Mouse (Mus musculus) liver, embryonic 14.5 days (tissue): ENCODE results near the gene Ankrd33. TPM values are rescaled to one million over a fixed set of nuclear protein-coding genes. Genes with fewer than 3 reads are reported as not detected.
A peak's percentile ranks its signal among the peaks of the same experiment; 100 is the strongest.

Source experiments
- ATAC-seq: fragments of 200-750 bp; cut with Nextera tagmentation; 2 replicates; pipeline ENCODE4 v1.8.0; 2017; ENCODE audit warnings: moderate number of reproducible peaks, mild to moderate bottlenecking, moderate library complexity; ENCODE audit not compliant: insufficient read depth
- DNase-seq, 3 experiments: peaks; one replicate each; pipeline ENCODE4 v3.0.0-alpha.2; 2012 to 2013; ENCODE audit warnings: low read depth in 3 of 3, low spot score in 3 of 3
- H3K27ac ChIP-seq: fragments of 300-500 bp; sonication (generic); 2 replicates; pipeline ENCODE4 v1.5.1; 2014; ENCODE audit warnings: moderate library complexity, mild to moderate bottlenecking, control low read depth, inconsistent platforms
- H3K27me3 ChIP-seq: fragments of 300-500 bp; sonication (generic); 2 replicates; pipeline ENCODE4 v1.6.1; 2014; ENCODE audit warnings: mild to moderate bottlenecking, low read length, moderate library complexity; ENCODE audit not compliant: control insufficient read depth, insufficient read depth
- H3K36me3 ChIP-seq: fragments of 300-500 bp; sonication (generic); replicated peaks from 2 replicates; pipeline ENCODE4 v1.6.1; 2014; ENCODE audit warnings: low read depth; ENCODE audit not compliant: control insufficient read depth, insufficient read depth
- H3K4me1 ChIP-seq, 2 experiments: fragments of 200-500 bp in 1 of 2; fragments of 300-500 bp in 1 of 2; sonication (generic) in 1 of 2; replicated peaks; 2 replicates each; pipeline ENCODE4 v1.6.1; 2012 to 2014; ENCODE audit warnings: antibody characterized with exemption in 1 of 2, inconsistent platforms in 1 of 2, low read length in 1 of 2; ENCODE audit not compliant: control insufficient read depth in 2 of 2, insufficient read depth in 2 of 2
- H3K4me2 ChIP-seq: fragments of 300-500 bp; sonication (generic); 2 replicates; pipeline ENCODE4 v1.6.1; 2014; ENCODE audit warnings: low read depth, mild to moderate bottlenecking, control low read depth, moderate library complexity
- H3K4me3 ChIP-seq, 2 experiments: fragments of 200-500 bp in 1 of 2; fragments of 300-500 bp in 1 of 2; sonication (generic) in 1 of 2; 2 replicates each; pipeline ENCODE4 v1.5.1; 2012 to 2014; ENCODE audit warnings: low read depth in 2 of 2, low read length in 2 of 2, mild to moderate bottlenecking in 2 of 2, control low read depth in 1 of 2, inconsistent platforms in 1 of 2, moderate library complexity in 1 of 2; ENCODE audit not compliant: insufficient read depth in 1 of 2
- H3K9ac ChIP-seq: fragments of 300-500 bp; sonication (generic); replicated peaks from 2 replicates; pipeline ENCODE4 v1.6.1; 2014; ENCODE audit warnings: mild to moderate bottlenecking, control low read depth, moderate library complexity
- H3K9me3 ChIP-seq: fragments of 300-500 bp; sonication (generic); 2 replicates; pipeline ENCODE4 v1.6.1; 2016; ENCODE audit warnings: low read length, mixed read lengths; ENCODE audit not compliant: control insufficient read depth
- CTCF ChIP-seq: IDR thresholded peaks from 2 replicates; pipeline ENCODE4 v1.5.1; 2016; ENCODE audit warnings: antibody characterized with exemption, low read depth, control low read depth
- EP300 ChIP-seq: IDR thresholded peaks from 2 replicates; pipeline ENCODE4 v1.6.1; 2016; ENCODE audit warnings: antibody characterized with exemption, low read depth
- WGBS: fragments of 180-500 bp; shearing (Covaris S2); extraction: QIAGEN DNeasy Blood & Tissue Kit; methylation state at CpG from one replicate; pipeline ENCODE4 v1.1.7; 2014; ENCODE audit not compliant: insufficient replicate concordance; 5-methylcytosine and 5-hydroxymethylcytosine counted together
- polyA plus RNA-seq, 2 experiments: library from polyadenylated mRNA; depleted of rRNA in 1 of 2; stranded (reverse) in 1 of 2; unstranded in 1 of 2; fragments of >200 nt; fragmentation: Nextera tagmentation in 1 of 2; extraction: Ambion mirVana in 1 of 2; gene quantifications; 2 replicates each; pipeline versions ENCODE4 v1.2.1 to v1.2.3; 2012 to 2014

Ankrd33 gene
- polyA plus RNA-seq, 2 experiments, result not detected

DNA sequence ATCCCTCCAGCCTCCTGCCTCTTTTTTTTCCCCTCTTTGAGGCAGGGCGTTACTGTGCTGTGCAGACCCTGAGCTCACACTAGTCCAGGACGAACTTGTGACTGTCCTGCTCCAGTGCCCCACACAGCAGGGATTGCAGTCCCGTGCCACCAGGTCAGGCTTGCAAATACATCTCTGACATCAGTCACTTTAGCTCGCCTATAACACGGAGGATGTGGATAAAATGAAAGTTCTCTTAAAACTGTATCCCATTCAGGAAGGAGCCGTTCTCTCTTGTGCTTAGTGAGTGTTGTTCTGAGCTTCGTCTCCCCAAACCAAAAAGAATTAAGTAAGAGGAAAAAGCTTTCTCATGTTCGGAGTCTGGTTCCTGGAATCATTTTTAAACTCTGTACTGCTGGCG is 29.1 kb upstream of the Ankrd33 start:
- DNase-seq (no peak), ATAC-seq (no peak)
- no peaks in the 10 kb centered on the region; the same call in 1 of the 2 replicates for H3K27me3 ChIP-seq
- H3K36me3 ChIP-seq, result no peaks in the 10 kb centered on the region
- H3K4me2 ChIP-seq, result no peak overlapping the region
- no peak overlapping the region for H3K4me3 ChIP-seq
- no peaks in the 10 kb centered on the region for H3K9me3 ChIP-seq
- no peak overlapping the region for H3K27ac ChIP-seq
- WGBS, result 58% methylated on average over 9 of the region's 9 CpGs
- no peak overlapping the region for H3K9ac ChIP-seq
- TF ChIP-seq CTCF (no peak), EP300 (no peak)
- 0 out of 4 replicates have a peak, but pooled peaks cover 0 to 2% of the 10 kb centered on the region in 2 experiments for H3K4me1 ChIP-seq

DNA sequence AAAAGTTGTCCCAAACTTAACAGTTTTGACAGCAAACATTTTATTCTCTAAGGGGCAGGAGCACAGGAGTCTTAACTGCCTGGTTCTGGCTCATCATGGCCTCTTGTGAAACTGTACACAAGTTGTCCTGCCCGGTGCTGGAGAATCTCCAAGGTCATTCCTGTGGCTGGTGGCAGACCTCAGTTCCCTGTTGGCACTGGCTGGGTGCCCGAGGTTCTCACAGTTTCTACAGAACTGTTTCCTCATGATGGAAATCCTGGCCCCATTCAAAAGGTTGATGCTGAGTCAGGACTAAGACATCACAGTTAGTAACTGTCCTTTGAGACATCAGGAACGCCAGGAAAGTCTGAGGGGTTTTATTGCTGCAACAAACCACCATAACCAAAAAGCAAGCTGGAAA is 28.6 kb upstream of the Ankrd33 start:
- no peak overlapping the region for H3K9ac ChIP-seq
- no peak for TF ChIP-seq EP300
- no peak for TF ChIP-seq CTCF
- ATAC-seq, result no peak
- H3K9me3 ChIP-seq, result no peaks in the 10 kb centered on the region
- WGBS, result 41% methylated on average over 3 of the region's 3 CpGs
- H3K36me3 ChIP-seq, result no peaks in the 10 kb centered on the region
- H3K4me2 ChIP-seq, result no peak overlapping the region
- no peak overlapping the region for H3K4me3 ChIP-seq
- H3K27ac ChIP-seq, result no peak overlapping the region
- no peak for DNase-seq
- H3K4me1 ChIP-seq, result 0 out of 4 replicates have a peak, but pooled peaks cover 0 to 2% of the 10 kb centered on the region in 2 experiments
- no peaks in the 10 kb centered on the region; the same call in 1 of the 2 replicates for H3K27me3 ChIP-seq

DNA sequence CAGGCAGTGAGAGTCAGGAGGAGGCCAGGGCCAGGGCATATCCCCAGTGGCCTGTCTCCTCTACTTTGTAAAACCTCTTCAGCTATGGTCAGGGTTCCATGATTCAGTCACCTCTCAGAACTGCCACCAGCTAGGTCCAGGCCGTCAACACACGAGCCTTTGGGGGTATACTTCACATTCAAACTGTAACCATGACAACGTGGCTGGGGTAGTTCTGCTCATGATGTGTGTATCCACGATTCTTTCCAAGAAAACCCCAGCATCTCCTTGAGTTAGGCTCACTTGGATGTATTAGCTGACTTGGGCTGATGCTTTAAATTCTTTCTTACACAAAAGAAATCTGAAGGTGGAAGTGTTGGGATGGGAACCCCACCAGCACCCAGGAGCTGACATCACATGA is 27.3 kb upstream of the Ankrd33 start:
- Histone ChIP-seq H3K9ac (no peak overlapping the region), H3K4me3 (no peak overlapping the region), H3K4me1 (no peaks in the 10 kb centered on the region), H3K27me3 (no peaks in the 10 kb centered on the region; the same call in 1 of the 2 replicates), H3K27ac (no peak overlapping the region), H3K36me3 (no peaks in the 10 kb centered on the region), H3K9me3 (no peaks in the 10 kb centered on the region), H3K4me2 (no peak overlapping the region)
- DNase-seq, result no peak
- no peak for TF ChIP-seq CTCF
- no peak for ATAC-seq
- 52% methylated on average over 4 of the region's 4 CpGs for WGBS

DNA sequence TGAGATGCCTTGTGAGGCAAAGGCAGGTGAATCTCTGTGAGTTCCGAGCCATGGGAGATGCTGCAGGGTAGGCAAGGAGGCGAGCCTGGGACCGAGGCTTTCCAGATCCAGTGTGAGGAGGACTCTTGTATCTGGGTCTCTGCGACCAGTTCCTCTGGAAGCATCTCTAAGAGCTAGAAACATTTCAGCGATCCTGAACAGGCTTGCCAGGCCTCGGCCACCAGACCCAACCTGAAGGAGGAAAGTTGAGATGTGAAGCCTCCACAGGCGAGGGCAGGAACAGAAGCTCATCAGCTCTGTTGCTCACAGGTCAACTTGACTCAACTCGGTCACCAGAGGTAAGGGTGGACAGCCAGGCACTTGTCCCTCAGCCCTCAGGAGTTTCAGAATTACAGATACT is 24.0 kb upstream of the Ankrd33 start:
- Histone ChIP-seq H3K4me1 (no peaks in the 10 kb centered on the region), H3K27ac (no peak overlapping the region), H3K36me3 (no peaks in the 10 kb centered on the region), H3K9me3 (no peaks in the 10 kb centered on the region), H3K27me3 (no peaks in the 10 kb centered on the region; the same call in 1 of the 2 replicates), H3K4me3 (no peak overlapping the region), H3K4me2 (no peak overlapping the region), H3K9ac (no peak overlapping the region)
- DNase-seq (no peak), ATAC-seq (no peak)
- TF ChIP-seq EP300, result no peak
- no peak for TF ChIP-seq CTCF
- WGBS, result 61% methylated on average over 8 of the region's 8 CpGs

GRCm38 (mm10) chr15:101092121-101092828 is 23.3 kb upstream of the Ankrd33 start:
- Histone ChIP-seq H3K27me3 (no peaks in the 10 kb centered on the region; the same call in 1 of the 2 replicates), H3K9me3 (no peaks in the 10 kb centered on the region), H3K4me3 (no peak overlapping the region), H3K4me2 (no peak overlapping the region), H3K9ac (no peak overlapping the region), H3K36me3 (no peaks in the 10 kb centered on the region), H3K4me1 (no peaks in the 10 kb centered on the region), H3K27ac (no peak overlapping the region)
- 31% methylated on average over 14 of the region's 14 CpGs for WGBS
- ATAC-seq (0 out of 2 replicates have a peak, but pooled peaks have one; percentile 18), DNase-seq (no peak)
- TF ChIP-seq EP300, result no peak
- TF ChIP-seq CTCF, result no peak
